Mouse (Mus musculus) ES-Bruce4 (cell line): Measurements from ENCODE around the gene Emc8. TPM values are rescaled to one million over a fixed set of nuclear protein-coding genes. Genes with fewer than 3 reads are reported as not detected.

ENCODE experiments used
- H3K27ac ChIP-seq: 2 replicates; pipeline ENCODE4 v1.5.1; 2012; ENCODE audit warnings: low read length, inconsistent platforms; ENCODE audit not compliant: insufficient read depth
- H3K27me3 ChIP-seq: 2 replicates; pipeline ENCODE4 v1.6.1; 2012; ENCODE audit warnings: mild to moderate bottlenecking, low read length, inconsistent platforms; ENCODE audit not compliant: control insufficient read depth, poor library complexity, insufficient read depth, severe bottlenecking
- H3K36me3 ChIP-seq: 2 replicates; pipeline ENCODE4 v1.6.1; 2012; ENCODE audit warnings: inconsistent platforms, mild to moderate bottlenecking, low read length, moderate library complexity; ENCODE audit not compliant: control insufficient read depth, poor library complexity, insufficient read depth, severe bottlenecking
- H3K4me1 ChIP-seq: one replicate; pipeline ENCODE4 v1.8.1; 2011; ENCODE audit warnings: low read length; ENCODE audit not compliant: control insufficient read depth, insufficient read depth
- H3K4me3 ChIP-seq: 2 replicates; pipeline ENCODE4 v1.5.1; 2011; ENCODE audit warnings: low read depth, mild to moderate bottlenecking, low read length
- H3K9ac ChIP-seq: 2 replicates; pipeline ENCODE4 v1.6.1; 2012; ENCODE audit warnings: low read depth, mild to moderate bottlenecking, inconsistent platforms; ENCODE audit not compliant: poor library complexity, severe bottlenecking
- H3K9me3 ChIP-seq: replicated peaks from 2 replicates; pipeline ENCODE4 v1.6.1; 2012; ENCODE audit warnings: mild to moderate bottlenecking, low read length, inconsistent platforms; ENCODE audit not compliant: control insufficient read depth, poor library complexity, insufficient read depth, severe bottlenecking
- CTCF ChIP-seq: IDR thresholded peaks from one replicate; pipeline ENCODE4 v1.8.1; 2011; ENCODE audit warnings: low read depth, low read length
- EP300 ChIP-seq: IDR thresholded peaks from 2 replicates; pipeline ENCODE4 v1.6.1; 2011; ENCODE audit warnings: low read depth, low read length; ENCODE audit not compliant: insufficient read depth
- POLR2A ChIP-seq: IDR thresholded peaks from one replicate; pipeline ENCODE4 v1.8.1; 2011; ENCODE audit warnings: low read length; ENCODE audit not compliant: insufficient read depth
- polyA plus RNA-seq: library from polyadenylated mRNA; stranded (reverse); fragments of >200 nt; gene quantifications from 2 replicates; pipeline ENCODE4 v1.2.4, GENCODE M21; 2011; ENCODE audit warnings: low read depth; ENCODE audit not compliant: missing spikeins, insufficient read depth, insufficient read length

Emc8 gene
- polyA plus RNA-seq, 1 experiment, result 124 TPM

GRCm38 (mm10) chr8:120704203-120704602 lies 35.8 kb upstream of the Emc8 start:
- Histone ChIP-seq H3K4me1 (no peaks in the 10 kb centered on the region), H3K9me3 (no peaks in the 10 kb centered on the region), H3K36me3 (no peaks in the 10 kb centered on the region), H3K27ac (no peak overlapping the region), H3K4me3 (no peak overlapping the region), H3K9ac (no peak overlapping the region), H3K27me3 (no peaks in the 10 kb centered on the region)
- no peak for TF ChIP-seq CTCF
- TF ChIP-seq POLR2A, result no peak
- TF ChIP-seq EP300, result no peak

- H3K9me3 ChIP-seq, result no peaks in the 10 kb centered on the region
- H3K27ac ChIP-seq, result no peak overlapping the region
- no peaks in the 10 kb centered on the region for H3K36me3 ChIP-seq
- no peaks in the 10 kb centered on the region for H3K4me1 ChIP-seq
- no peak for TF ChIP-seq EP300
- no peak for TF ChIP-seq POLR2A
- TF ChIP-seq CTCF, result no peak
- no peak overlapping the region for H3K4me3 ChIP-seq
- no peak overlapping the region for H3K9ac ChIP-seq
- no peaks in the 10 kb centered on the region for H3K27me3 ChIP-seq
Measured at GRCm38 (mm10) chr8:120701758-120702465, 33.5 kb upstream of the Emc8 start.

- H3K36me3 ChIP-seq, result no peaks in the 10 kb centered on the region
- H3K27ac ChIP-seq, result no peak overlapping the region
- TF ChIP-seq EP300 (no peak), CTCF (no peak), POLR2A (no peak)
- H3K4me3 ChIP-seq, result no peak overlapping the region
- no peaks in the 10 kb centered on the region for H3K27me3 ChIP-seq
- no peak overlapping the region for H3K9ac ChIP-seq
- no peaks in the 10 kb centered on the region for H3K4me1 ChIP-seq
- H3K9me3 ChIP-seq, result no peaks in the 10 kb centered on the region
Measured at GRCm38 (mm10) chr8:120700053-120700452, 31.7 kb upstream of the Emc8 start.

- H3K9ac ChIP-seq, result no peak overlapping the region
- H3K27ac ChIP-seq, result no peak overlapping the region
- H3K9me3 ChIP-seq, result no peaks in the 10 kb centered on the region
- H3K4me1 ChIP-seq, result no peaks in the 10 kb centered on the region
- H3K4me3 ChIP-seq, result no peak overlapping the region
- H3K27me3 ChIP-seq, result no peaks in the 10 kb centered on the region
- TF ChIP-seq EP300 (no peak), POLR2A (no peak), CTCF (no peak)
- H3K36me3 ChIP-seq, result no peaks in the 10 kb centered on the region
Measured at GRCm38 (mm10) chr8:120699565-120699964, 31.2 kb upstream of the Emc8 start.

GRCm38 (mm10) chr8:120699079-120699478 lies 30.7 kb upstream of the Emc8 start:
- TF ChIP-seq CTCF, result no peak
- Histone ChIP-seq H3K27ac (no peak overlapping the region), H3K4me1 (no peaks in the 10 kb centered on the region), H3K36me3 (no peaks in the 10 kb centered on the region), H3K4me3 (no peak overlapping the region), H3K9ac (no peak overlapping the region), H3K9me3 (no peaks in the 10 kb centered on the region), H3K27me3 (no peaks in the 10 kb centered on the region)

GRCm38 (mm10) chr8:120698426-120698825 lies 30.1 kb upstream of the Emc8 start:
- TF ChIP-seq CTCF (no peak), POLR2A (no peak), EP300 (no peak)
- no peak overlapping the region for H3K27ac ChIP-seq
- H3K9me3 ChIP-seq, result no peaks in the 10 kb centered on the region
- H3K9ac ChIP-seq, result no peak overlapping the region
- H3K4me3 ChIP-seq, result no peak overlapping the region
- no peaks in the 10 kb centered on the region for H3K27me3 ChIP-seq
- H3K36me3 ChIP-seq, result no peaks in the 10 kb centered on the region
- H3K4me1 ChIP-seq, result no peaks in the 10 kb centered on the region
